Mouse (Mus musculus): ENCODE results near the gene Ankrd27. TPM values are rescaled to one million over a fixed set of nuclear protein-coding genes. Genes with fewer than 3 reads are reported as not detected.

Gene Ankrd27
- polyA plus RNA-seq, 1 experiment from 2014 or later: 31.4 TPM

DNA sequence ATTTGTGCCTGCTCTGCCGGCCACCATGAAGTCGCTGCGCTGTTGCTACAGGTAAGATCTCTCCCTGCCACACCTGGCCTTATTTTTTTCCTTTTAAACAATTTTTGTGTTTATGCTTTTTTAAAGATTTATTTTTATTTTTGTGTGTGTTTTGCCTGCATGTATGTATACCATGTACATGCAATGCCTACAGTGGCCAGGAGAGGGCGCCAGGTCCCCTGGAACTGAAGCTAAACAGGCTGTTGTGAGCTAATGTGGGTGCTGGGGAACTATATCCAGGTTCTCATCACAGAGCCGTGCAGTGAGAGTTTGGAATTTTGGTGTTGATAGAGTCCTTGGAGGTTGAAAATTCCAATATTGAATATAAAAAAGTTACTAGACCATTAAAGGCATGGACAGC lies 42.5 kb downstream of the Ankrd27 start:
- H3K27me3 ChIP-seq: no peaks in the 10 kb centered on the region
- in situ Hi-C loops (cut with MboI; ENCODE audit: low pct_unique_long_range_greater_than_20kb): no loop called here
- peak; percentile 94 for TF ChIP-seq CTCF (IDR thresholded peaks at IDR 0.05)
- ChIA-PET CTCF (interaction anchor here (0.8 to 2.8 kb wide), 9 partner anchors 9 to 116 kb away, joined by 3 to 13 read pairs (median 4); no protein-coding TSS in a partner anchor), POLR2A (no interaction called here)
- ATAC-seq: no peak
- DNase-seq (ENCODE audit: low read depth, low spot score): no peak

DNA sequence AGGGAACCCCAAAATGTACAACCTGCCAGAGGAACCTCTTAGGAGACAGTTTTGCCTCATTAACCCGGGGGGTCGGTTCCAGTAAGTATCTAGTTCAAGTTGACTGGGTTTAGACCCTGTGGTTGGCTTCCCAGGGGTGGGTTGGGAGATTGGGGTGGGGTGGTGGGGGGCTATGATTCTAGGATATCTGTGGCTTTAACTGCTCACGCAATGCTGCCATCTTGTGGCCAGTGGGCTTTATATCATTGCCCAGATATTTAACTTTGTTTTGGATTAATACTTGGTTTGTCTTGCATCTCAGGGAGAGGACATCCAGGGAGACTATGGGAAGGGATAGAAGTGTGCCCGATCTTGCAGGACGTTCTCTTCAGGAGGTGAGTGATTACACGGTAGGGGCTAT lies 50.2 kb downstream of the Ankrd27 start:
- ATAC-seq: no peak
- in situ Hi-C loops (cut with MboI; ENCODE audit: low pct_unique_long_range_greater_than_20kb): loop anchor here (10.0 kb wide), 2 partner anchors 51 to 81 kb away; partner anchors contain the start of genes Ankrd27, Nudt19 and Rgs9bp
- no peaks in the 10 kb centered on the region for H3K27me3 ChIP-seq
- peak; percentile 62 for TF ChIP-seq CTCF (IDR thresholded peaks at IDR 0.05)
- ChIA-PET POLR2A (no interaction called here), CTCF (interaction anchor here (0.9 to 2.2 kb wide), 6 partner anchors 9 to 90 kb away, joined by 3 to 10 read pairs (median 4); no protein-coding TSS in a partner anchor)
- no peak for DNase-seq (ENCODE audit: low read depth, low spot score)

DNA sequence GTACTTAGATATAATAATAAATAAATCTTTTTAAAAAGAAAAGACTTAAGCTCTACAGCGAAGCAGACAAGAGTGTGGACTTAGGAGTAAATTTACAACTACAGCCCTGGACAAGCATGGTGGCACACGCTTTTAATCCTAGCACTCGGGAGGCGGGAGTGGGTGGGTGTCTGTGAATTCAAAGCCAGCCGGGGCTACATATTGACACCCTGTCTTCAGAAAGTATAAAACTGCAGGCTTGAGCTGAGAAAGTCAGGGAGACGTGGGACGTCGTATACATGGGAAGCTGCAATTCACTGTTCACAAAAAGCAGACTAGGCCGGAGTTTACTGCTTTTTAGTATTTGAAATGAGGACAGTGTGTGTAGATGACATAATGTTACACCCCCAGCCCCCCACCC lies 50.8 kb downstream of the Ankrd27 start:
- CTCF ChIA-PET: interaction anchor here (0.7 to 2.2 kb wide), 7 partner anchors 10 to 91 kb away, joined by 3 to 10 read pairs (median 3); no protein-coding TSS in a partner anchor
- TF ChIP-seq CTCF (IDR thresholded peaks at IDR 0.05): no peak
- no peak for ATAC-seq
- no peaks in the 10 kb centered on the region for H3K27me3 ChIP-seq
- in situ Hi-C loops (cut with MboI; ENCODE audit: low pct_unique_long_range_greater_than_20kb): loop anchor here (10.0 kb wide), 2 partner anchors 52 to 82 kb away; partner anchors contain the start of genes Ankrd27, Nudt19 and Rgs9bp
- no peak for DNase-seq (ENCODE audit: low read depth, low spot score)
- POLR2A ChIA-PET: interaction anchor here (0.5 kb wide), 1 partner anchor 81 kb away, joined by 3 read pairs; no protein-coding TSS in a partner anchor

DNA sequence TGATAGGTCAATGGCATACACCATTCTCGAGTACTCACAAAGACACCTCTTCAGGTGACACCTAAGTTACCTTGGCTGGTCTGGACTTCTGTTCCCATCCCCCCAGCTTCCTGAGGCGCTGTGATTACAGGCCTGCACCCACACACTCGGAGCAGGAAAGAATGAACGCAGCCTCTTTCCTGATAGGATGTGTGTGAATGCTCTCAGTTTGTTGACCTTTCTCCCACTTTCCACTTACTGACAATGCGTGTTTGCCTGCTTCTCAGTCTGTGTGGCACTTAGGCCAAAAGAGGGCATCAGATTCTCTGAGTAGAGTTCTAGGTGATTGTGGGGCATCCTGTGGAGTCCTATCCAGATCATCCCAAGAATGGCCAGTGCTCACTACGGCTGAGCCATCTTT lies 54.0 kb downstream of the Ankrd27 start:
- no peak for ATAC-seq
- in situ Hi-C loops (cut with MboI; ENCODE audit: low pct_unique_long_range_greater_than_20kb): no loop called here
- no peak for DNase-seq (ENCODE audit: low read depth, low spot score)
- TF ChIP-seq CTCF (IDR thresholded peaks at IDR 0.05): no peak
- POLR2A ChIA-PET: no interaction called here
- CTCF ChIA-PET: interaction anchor here (3.0 kb wide), 1 partner anchor 11 kb away, joined by 13 read pairs; no protein-coding TSS in a partner anchor
- no peaks in the 10 kb centered on the region for H3K27me3 ChIP-seq

DNA sequence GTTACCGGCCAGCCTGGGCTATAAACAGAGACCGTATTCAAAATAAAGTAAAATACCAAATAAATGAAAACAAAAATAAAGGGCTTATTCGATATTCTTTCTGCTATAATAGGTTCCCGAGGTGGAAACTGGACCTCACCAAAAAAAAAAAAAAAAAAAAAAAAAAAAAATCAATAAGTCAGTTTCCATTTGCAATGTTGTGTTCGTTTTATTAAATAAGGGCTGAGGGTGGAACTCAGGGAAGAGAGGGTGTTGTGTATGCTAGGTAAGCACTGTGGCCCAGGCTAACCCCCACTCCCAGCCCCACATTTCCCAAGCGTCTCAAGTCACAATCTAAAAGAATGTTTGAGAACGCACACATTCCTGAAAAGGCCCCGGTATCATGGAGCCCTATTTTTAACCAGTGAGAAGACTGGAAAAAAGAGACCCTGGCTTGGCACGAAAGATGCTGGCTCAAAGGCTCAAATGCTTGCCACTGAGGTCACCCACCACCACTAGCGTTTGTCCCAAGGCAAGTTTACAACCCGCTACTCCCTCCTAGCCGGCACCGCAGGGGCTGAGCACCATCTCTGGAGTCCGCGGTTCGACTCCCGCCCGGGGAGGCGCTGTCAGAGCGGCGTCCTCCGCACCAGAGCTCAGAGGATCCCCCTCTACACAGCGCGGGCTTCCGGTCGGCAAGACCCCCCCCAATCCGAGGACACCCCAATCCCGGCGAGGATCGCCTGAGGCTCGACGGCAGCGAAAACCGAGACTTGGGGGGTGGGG lies 60.5 kb downstream of the Ankrd27 start:
- ATAC-seq (peak; percentile 11), DNase-seq (ENCODE audit: low read depth, low spot score) (no peak)
- CTCF ChIA-PET: no interaction called here
- peaks cover 3% of the 10 kb centered on the region for H3K27me3 ChIP-seq
- TF ChIP-seq CTCF (IDR thresholded peaks at IDR 0.05): no peak
- POLR2A ChIA-PET: no interaction called here
- in situ Hi-C loops (cut with MboI; ENCODE audit: low pct_unique_long_range_greater_than_20kb): no loop called here

DNA sequence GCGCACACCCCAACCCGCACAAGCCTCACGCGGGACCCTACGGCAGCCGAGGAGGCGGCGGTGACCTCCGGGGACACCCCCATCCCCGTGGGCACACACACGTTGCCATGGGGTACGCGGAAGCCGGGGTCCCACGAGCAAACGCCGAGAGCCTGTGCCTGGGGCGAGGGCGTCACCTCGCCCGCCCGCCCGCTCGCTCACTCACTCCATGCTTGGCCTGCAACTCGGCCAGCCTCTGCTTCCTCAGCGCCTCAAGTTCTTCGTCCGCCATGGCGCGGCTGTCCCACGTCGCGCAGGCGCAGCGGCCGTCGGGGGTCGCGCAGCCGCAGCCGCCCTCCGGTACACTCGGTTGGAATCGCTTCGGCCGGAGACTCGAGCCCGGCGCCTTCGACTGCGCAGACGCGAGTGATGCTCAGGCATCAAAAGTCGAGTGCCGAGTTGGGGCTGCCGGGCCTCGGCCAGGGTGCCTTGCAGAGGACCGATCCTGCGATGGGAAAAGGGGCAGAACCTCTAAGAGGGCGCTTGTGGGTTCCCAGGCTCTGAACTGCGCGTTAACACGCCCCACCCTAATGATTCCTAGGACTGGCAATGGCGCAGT lies 61.2 kb downstream of the Ankrd27 start, which contains the start of gene Pdcd5:
Pdcd5 (minus strand) TSS at position 421 of the 598 bp plus-strand sequence.
- in situ Hi-C loops (cut with MboI; ENCODE audit: low pct_unique_long_range_greater_than_20kb): no loop called here
- peaks cover 3% of the 10 kb centered on the region for H3K27me3 ChIP-seq
- TF ChIP-seq CTCF (IDR thresholded peaks at IDR 0.05): no peak
- ATAC-seq: peak; percentile 82
- ChIA-PET POLR2A (no interaction called here), CTCF (no interaction called here)
- DNase-seq (ENCODE audit: low read depth, low spot score): peak; percentile 89

DNA sequence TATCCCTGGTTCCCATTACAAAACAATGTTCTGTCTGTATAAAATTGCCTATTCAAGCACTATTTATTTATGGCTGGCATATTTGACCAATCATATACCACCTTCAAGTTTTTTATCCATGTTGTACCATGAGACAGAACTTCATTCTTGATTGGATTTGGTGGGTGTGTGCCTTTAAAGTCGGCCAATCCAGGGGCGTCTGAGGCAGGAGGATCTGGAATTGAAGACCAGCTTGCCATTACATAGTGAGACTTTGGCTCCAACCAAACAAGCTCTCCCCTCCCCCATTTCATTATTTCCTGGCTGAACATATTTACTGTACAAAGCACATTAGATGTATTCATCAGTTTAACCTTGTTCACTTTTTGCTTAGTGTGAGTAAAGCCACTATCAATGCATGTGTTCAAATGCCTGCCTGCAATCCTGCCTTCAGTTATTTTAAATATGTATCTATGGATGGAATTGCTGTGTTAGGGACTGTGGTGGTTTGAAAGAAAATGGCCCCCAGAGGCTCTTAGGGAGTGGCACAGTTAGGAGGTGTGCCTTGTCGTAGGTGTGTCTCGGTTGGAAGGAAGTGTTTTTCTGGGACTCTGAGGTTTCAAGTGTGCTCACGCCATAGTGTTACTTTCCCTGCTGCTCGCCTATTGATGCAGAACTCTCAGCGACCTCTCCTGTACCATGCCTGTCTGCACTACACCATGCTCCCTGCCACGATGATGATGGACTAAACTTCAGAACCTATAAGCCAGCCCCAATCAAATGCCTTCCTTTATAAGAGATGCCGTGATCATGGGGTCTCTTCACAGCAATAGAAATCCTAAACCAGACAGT lies 62.4 kb downstream of the Ankrd27 start:
- DNase-seq (ENCODE audit: low read depth, low spot score) (no peak), ATAC-seq (no peak)
- peaks cover 3% of the 10 kb centered on the region for H3K27me3 ChIP-seq
- in situ Hi-C loops (cut with MboI; ENCODE audit: low pct_unique_long_range_greater_than_20kb): no loop called here
- no peak for TF ChIP-seq CTCF (IDR thresholded peaks at IDR 0.05)
- POLR2A ChIA-PET: interaction anchor here (0.8 kb wide), 1 partner anchor 88 kb away, joined by 3 read pairs; no protein-coding TSS in a partner anchor
- CTCF ChIA-PET: interaction anchor here (0.7 to 1.3 kb wide), 3 partner anchors 11 to 1712 kb away, joined by 3 to 4 read pairs (median 3); no protein-coding TSS in a partner anchor

DNA sequence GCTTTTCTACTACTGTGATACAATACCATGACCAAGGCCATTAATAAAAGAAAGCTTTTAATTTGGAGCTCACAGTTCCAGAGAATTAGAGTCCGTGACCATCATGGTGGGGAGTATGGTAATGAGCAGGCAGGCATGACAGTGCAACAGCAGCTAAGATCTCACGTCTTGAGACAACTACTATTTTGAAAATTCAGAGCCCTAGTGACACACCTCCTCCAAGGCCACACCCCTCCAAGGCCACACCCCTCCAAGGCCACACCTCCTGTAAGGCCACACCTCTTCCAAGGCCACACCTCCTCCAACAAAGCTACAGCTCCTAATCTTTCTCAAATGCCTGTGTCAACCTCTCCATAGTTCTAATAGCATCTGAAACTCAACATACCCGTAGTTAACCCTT lies 63.0 kb downstream of the Ankrd27 start:
- no peak for DNase-seq (ENCODE audit: low read depth, low spot score)
- in situ Hi-C loops (cut with MboI; ENCODE audit: low pct_unique_long_range_greater_than_20kb): no loop called here
- POLR2A ChIA-PET: interaction anchor here (0.5 to 0.8 kb wide), 2 partner anchors 87 to 1428 kb away, joined by 3 read pairs; no protein-coding TSS in a partner anchor
- H3K27me3 ChIP-seq: peaks cover 3% of the 10 kb centered on the region
- no peak for TF ChIP-seq CTCF (IDR thresholded peaks at IDR 0.05)
- ATAC-seq: peak; percentile 29
- CTCF ChIA-PET: interaction anchor here (0.7 to 1.3 kb wide), 3 partner anchors 10 to 1711 kb away, joined by 3 to 4 read pairs (median 3); no protein-coding TSS in a partner anchor

DNA sequence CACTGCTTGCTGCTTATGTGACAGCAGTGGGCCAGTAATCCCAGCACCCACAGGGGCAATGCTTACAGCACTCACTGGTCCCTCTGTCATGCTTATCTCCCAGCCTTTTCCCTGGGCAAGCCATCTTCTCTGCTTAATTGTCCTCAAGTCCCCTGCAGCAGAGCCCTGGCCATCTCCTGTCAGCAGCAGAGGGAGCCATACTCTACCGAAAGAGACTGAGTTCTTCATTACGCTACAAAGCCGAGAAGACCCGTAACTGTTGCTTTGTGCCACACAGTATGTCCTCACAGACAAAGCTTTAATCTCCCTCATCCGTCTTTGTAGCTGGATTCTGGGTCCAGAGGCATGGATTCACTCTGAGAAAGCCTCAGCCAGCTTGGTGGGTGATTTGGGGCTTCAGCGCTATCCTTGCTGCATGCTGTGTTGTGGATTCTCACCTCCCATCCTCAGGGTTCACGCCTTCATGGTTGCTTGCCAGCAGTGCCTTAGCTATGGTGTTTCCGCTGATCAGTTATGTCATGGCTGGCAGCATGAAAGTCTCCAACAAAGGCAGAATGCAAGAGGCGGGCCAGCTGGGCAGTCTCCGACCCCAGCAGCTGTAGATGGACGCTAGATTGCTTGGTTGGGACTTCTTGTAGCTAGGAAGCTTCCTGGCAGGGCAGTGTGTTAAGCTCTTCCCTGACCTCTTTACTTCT lies 64.8 kb downstream of the Ankrd27 start:
- in situ Hi-C loops (cut with MboI; ENCODE audit: low pct_unique_long_range_greater_than_20kb): no loop called here
- DNase-seq (ENCODE audit: low read depth, low spot score): no peak
- H3K27me3 ChIP-seq: peaks cover 7% of the 10 kb centered on the region
- no peak for ATAC-seq
- ChIA-PET POLR2A (interaction anchor here (0.6 kb wide), 1 partner anchor 26 kb away, joined by 3 read pairs; no protein-coding TSS in a partner anchor), CTCF (no interaction called here)
- no peak for TF ChIP-seq CTCF (IDR thresholded peaks at IDR 0.05)

Data from Patski (cell line).